Mouse (Mus musculus): ENCODE results near the gene Gtf3c2.

Gene Gtf3c2

GRCm38 (mm10) chr5:31138968-31139425 lies 40.9 kb downstream of the Gtf3c2 start:
- peak; percentile 18 for DNase-seq (ENCODE audit: low spot score)

- DNase-seq (ENCODE audit: low spot score) = no peak
Measured at GRCm38 (mm10) chr5:31138241-31138967, 41.5 kb downstream of the Gtf3c2 start, which contains the start of gene Ucn. Gene Ucn (minus strand): TSS chr5:31138829.

GRCm38 (mm10) chr5:31137658-31138057 lies 42.3 kb downstream of the Gtf3c2 start:
- DNase-seq (ENCODE audit: low spot score) = no peak

GRCm38 (mm10) chr5:31136730-31137424 lies 43.1 kb downstream of the Gtf3c2 start:
- DNase-seq (ENCODE audit: low spot score) = no peak

GRCm38 (mm10) chr5:31126050-31126449 lies 53.9 kb downstream of the Gtf3c2 start:
- DNase-seq (ENCODE audit: low spot score) = no peak

GRCm38 (mm10) chr5:31123481-31123880 lies 56.5 kb downstream of the Gtf3c2 start:
- DNase-seq (ENCODE audit: low spot score) = no peak

GRCm38 (mm10) chr5:31121111-31121510 lies 58.8 kb downstream of the Gtf3c2 start:
- DNase-seq (ENCODE audit: low spot score) = no peak

GRCm38 (mm10) chr5:31116912-31117311 lies 63.0 kb downstream of the Gtf3c2 start:
- DNase-seq (ENCODE audit: low spot score) = no peak

- DNase-seq (ENCODE audit: low spot score) = no peak
Measured at GRCm38 (mm10) chr5:31116354-31116753, 63.6 kb downstream of the Gtf3c2 start, which contains the start of gene Trim54. Gene Trim54 (plus strand): TSS chr5:31116712.

- DNase-seq (ENCODE audit: low spot score) = no peak
Measured at GRCm38 (mm10) chr5:31110781-31111180, 69.2 kb downstream of the Gtf3c2 start.

GRCm38 (mm10) chr5:31108000-31108490 lies 71.9 kb downstream of the Gtf3c2 start, which contains the start of gene Slc30a3:
Gene Slc30a3 (minus strand): TSS chr5:31108237.
- DNase-seq (ENCODE audit: low spot score) = no peak

Measured in ovary, postnatal 14 days (tissue).